Mouse (Mus musculus): ENCODE measurements at regions not wholly inside any gene's neighbourhood (a gene's known extent, or its start where the extent isn't known, plus 50 kb on each side); places are given as distances from the start of the nearest gene placed in this dataset.

- TF ChIP-seq POLR2A (IDR thresholded peaks at IDR 0.05; ENCODE audit: borderline replicate concordance, extremely low read depth, insufficient read depth, insufficient read length, poor library complexity, severe bottlenecking) (no peak), CTCF (IDR thresholded peaks at IDR 0.05; ENCODE audit: borderline replicate concordance, extremely low read depth, insufficient read depth, insufficient read length) (no peak)
- no peak for DNase-seq (ENCODE audit: low read depth)
Observed at GRCm38 (mm10) chr16:53011847-53012246, 558.0 kb upstream of the Alcam start.

- TF ChIP-seq POLR2A (IDR thresholded peaks at IDR 0.05; ENCODE audit: borderline replicate concordance, extremely low read depth, insufficient read depth, insufficient read length, poor library complexity, severe bottlenecking): no peak
- peak; percentile 59 for DNase-seq (ENCODE audit: low read depth)
Observed at GRCm38 (mm10) chr16:52988852-52989397, 535.1 kb upstream of the Alcam start.

GRCm38 (mm10) chr16:52984336-52984735 is 530.5 kb upstream of the Alcam start:
- TF ChIP-seq POLR2A (IDR thresholded peaks at IDR 0.05; ENCODE audit: borderline replicate concordance, extremely low read depth, insufficient read depth, insufficient read length, poor library complexity, severe bottlenecking) (no peak), CTCF (IDR thresholded peaks at IDR 0.05; ENCODE audit: borderline replicate concordance, extremely low read depth, insufficient read depth, insufficient read length) (no peak)
- peak; percentile 50 for DNase-seq (ENCODE audit: low read depth)

DNA sequence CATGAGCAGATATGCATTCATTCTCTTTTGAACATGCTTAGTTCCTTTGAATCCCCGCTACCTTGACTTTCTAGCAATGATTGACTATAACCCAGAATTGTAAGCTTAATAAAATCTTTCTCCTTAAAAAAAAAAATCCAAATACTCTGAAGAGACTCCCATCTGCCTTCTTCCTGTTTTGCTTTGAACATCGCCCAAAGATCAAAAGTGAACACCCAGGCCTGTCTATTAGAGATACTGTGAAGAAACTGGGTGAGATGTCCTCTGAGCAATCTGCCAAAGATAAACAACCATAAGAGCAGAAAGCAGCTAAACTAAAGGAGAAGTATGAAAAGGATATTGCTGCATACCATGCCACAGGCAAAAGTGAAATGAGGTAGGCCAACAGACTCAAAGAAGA is 527.1 kb upstream of the Alcam start:
- no peak for DNase-seq (ENCODE audit: low read depth)
- no peak for TF ChIP-seq CTCF (IDR thresholded peaks at IDR 0.05; ENCODE audit: borderline replicate concordance, extremely low read depth, insufficient read depth, insufficient read length)
- TF ChIP-seq POLR2A (IDR thresholded peaks at IDR 0.05; ENCODE audit: borderline replicate concordance, extremely low read depth, insufficient read depth, insufficient read length, poor library complexity, severe bottlenecking): no peak

DNA sequence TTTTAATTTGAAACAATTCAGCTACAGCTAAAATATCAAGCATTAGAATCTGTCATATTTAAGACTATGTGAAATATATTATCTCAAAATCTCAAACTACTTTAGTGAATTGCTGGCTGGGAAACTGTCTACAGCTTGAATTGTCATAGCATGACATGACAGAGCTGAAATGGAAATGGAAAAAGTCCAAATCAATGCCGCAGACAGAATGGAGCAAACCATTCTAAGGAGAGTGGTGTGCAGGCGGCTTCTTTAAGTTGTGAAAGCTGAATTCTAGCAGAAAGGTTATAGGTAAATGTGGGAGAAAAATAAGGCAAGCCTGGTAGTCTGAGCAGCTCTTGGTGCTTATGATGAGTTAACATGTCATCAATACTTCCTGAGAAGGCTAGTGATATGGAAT is 518.9 kb upstream of the Alcam start:
- DNase-seq (ENCODE audit: low read depth): peak; percentile 54
- TF ChIP-seq POLR2A (IDR thresholded peaks at IDR 0.05; ENCODE audit: borderline replicate concordance, extremely low read depth, insufficient read depth, insufficient read length, poor library complexity, severe bottlenecking): no peak
- no peak for TF ChIP-seq CTCF (IDR thresholded peaks at IDR 0.05; ENCODE audit: borderline replicate concordance, extremely low read depth, insufficient read depth, insufficient read length)

GRCm38 (mm10) chr16:52947679-52948078 is 493.8 kb upstream of the Alcam start:
- TF ChIP-seq CTCF (IDR thresholded peaks at IDR 0.05; ENCODE audit: borderline replicate concordance, extremely low read depth, insufficient read depth, insufficient read length): no peak
- TF ChIP-seq POLR2A (IDR thresholded peaks at IDR 0.05; ENCODE audit: borderline replicate concordance, extremely low read depth, insufficient read depth, insufficient read length, poor library complexity, severe bottlenecking): no peak
- peak; percentile 9 for DNase-seq (ENCODE audit: low read depth)

- peak; percentile 71 for DNase-seq (ENCODE audit: low read depth)
- no peak for TF ChIP-seq POLR2A (IDR thresholded peaks at IDR 0.05; ENCODE audit: borderline replicate concordance, extremely low read depth, insufficient read depth, insufficient read length, poor library complexity, severe bottlenecking)
- no peak for TF ChIP-seq CTCF (IDR thresholded peaks at IDR 0.05; ENCODE audit: borderline replicate concordance, extremely low read depth, insufficient read depth, insufficient read length)
Observed at GRCm38 (mm10) chr16:52934749-52935148, 480.9 kb upstream of the Alcam start.

- DNase-seq (ENCODE audit: low read depth): no peak
- TF ChIP-seq POLR2A (IDR thresholded peaks at IDR 0.05; ENCODE audit: borderline replicate concordance, extremely low read depth, insufficient read depth, insufficient read length, poor library complexity, severe bottlenecking): no peak
- TF ChIP-seq CTCF (IDR thresholded peaks at IDR 0.05; ENCODE audit: borderline replicate concordance, extremely low read depth, insufficient read depth, insufficient read length): no peak
Observed at GRCm38 (mm10) chr16:52931978-52932377, 478.1 kb upstream of the Alcam start.

DNA sequence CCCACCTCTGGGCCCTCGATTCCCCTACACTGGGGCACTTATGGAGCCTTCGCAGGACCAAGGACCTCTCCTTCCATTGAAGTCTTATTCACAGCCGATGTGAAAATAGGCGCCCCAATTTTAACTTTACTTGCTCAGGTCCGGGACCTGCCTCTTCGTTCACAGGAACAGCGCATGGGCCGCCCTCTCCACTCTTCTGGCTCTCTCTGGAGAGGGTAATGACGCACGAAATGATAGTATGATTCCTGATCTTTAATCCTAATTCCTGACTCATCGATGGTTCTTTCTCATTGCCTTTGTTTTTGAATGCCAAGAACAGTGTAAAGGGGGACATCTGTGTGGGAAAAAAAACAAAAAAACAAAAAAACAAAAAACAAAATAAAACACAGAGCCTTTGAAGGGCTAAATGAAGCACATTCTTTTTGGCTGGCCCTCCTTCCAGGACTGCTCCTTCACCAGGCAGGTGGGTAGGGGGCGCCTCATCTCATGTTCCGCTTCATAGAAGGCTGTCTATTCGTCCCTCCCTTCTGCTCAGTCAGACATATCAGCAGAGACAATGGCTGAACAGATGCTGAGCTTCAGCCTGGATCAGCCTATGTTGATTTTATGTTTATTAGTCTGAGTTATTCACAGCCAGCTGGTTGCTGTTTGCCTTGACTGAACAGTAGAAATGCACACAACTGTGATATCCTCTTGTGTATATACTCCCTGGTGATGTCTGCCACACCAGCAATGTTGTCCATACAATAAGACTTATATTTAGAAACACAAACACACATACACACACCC is 438.8 kb upstream of the Alcam start:
- TF ChIP-seq CTCF (IDR thresholded peaks at IDR 0.05; ENCODE audit: borderline replicate concordance, extremely low read depth, insufficient read depth, insufficient read length): no peak
- no peak for TF ChIP-seq POLR2A (IDR thresholded peaks at IDR 0.05; ENCODE audit: borderline replicate concordance, extremely low read depth, insufficient read depth, insufficient read length, poor library complexity, severe bottlenecking)
- peak; percentile 86 for DNase-seq (ENCODE audit: low read depth)

DNA sequence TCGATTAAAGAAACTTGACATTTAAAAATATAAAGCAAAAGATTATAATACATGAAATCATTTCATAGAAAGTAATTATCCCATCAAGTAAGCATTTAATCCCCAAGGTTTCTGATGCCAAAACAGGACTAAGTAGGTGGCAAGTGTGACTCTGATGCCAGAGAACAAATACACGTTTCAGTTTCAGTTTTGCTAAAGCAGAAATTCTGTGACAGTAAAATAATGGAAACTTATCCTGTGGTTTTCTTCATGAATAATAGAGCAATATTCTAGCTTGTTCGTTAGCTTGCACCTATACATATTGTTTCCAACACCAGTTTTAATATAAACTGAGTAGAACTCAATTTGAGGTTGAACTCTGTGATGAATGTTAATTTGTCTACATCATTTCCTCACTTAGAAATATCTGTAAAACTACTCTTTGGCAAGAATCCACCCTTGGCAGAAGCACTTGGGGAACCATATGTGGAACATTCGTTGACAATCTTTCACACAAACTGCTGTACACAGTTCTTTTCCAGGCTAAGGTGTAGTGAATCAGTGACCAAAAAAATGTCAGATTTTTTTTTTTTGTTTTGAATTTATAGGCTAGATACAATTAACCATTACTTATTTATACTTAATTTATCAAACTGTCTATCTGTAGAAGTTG is 425.7 kb upstream of the Alcam start:
- TF ChIP-seq CTCF (IDR thresholded peaks at IDR 0.05; ENCODE audit: borderline replicate concordance, extremely low read depth, insufficient read depth, insufficient read length) (no peak), POLR2A (IDR thresholded peaks at IDR 0.05; ENCODE audit: borderline replicate concordance, extremely low read depth, insufficient read depth, insufficient read length, poor library complexity, severe bottlenecking) (no peak)
- peak; percentile 79 for DNase-seq (ENCODE audit: low read depth)

DNA sequence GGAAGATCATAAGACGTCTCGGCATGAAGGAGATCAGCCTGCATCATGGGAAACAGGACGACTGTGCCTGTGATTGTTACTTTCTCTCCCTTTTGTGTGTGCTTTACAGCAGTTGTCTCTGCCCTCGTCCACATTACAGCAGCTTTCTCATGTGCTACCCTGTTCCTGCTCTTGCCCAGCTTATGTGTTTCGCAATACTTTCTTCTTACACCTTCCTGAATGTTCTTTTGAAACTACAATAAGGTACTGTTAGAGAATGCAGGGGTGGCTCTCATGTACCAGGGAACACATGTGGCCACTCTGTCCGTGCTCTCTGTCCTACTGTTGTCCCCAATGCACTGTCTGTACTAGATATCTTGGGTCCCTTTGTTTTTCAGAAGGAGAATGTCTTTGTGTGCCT is 414.0 kb upstream of the Alcam start:
- TF ChIP-seq POLR2A (IDR thresholded peaks at IDR 0.05; ENCODE audit: borderline replicate concordance, extremely low read depth, insufficient read depth, insufficient read length, poor library complexity, severe bottlenecking) (no peak), CTCF (IDR thresholded peaks at IDR 0.05; ENCODE audit: borderline replicate concordance, extremely low read depth, insufficient read depth, insufficient read length) (no peak)
- no peak for DNase-seq (ENCODE audit: low read depth)

GRCm38 (mm10) chr16:52863554-52863953 is 409.7 kb upstream of the Alcam start:
- DNase-seq (ENCODE audit: low read depth): no peak
- TF ChIP-seq POLR2A (IDR thresholded peaks at IDR 0.05; ENCODE audit: borderline replicate concordance, extremely low read depth, insufficient read depth, insufficient read length, poor library complexity, severe bottlenecking) (no peak), CTCF (IDR thresholded peaks at IDR 0.05; ENCODE audit: borderline replicate concordance, extremely low read depth, insufficient read depth, insufficient read length) (no peak)
